ENCODE assay signal across 14 mouse cellular contexts in genomic region chr1:64779415-64779814, GRCm38 (mm10). TPM values are rescaled to one million over a fixed set of nuclear protein-coding genes. Genes with fewer than 3 reads are reported as not detected.
A peak's percentile ranks its signal among the peaks of the same experiment; 100 is the strongest.
DNase-seq lines count a peak whose midpoint lies in the region; ATAC-seq lines count a peak whose summit lies in the region.
"Had no signal": no experiment of that assay in that cellular context is flagged by ENCODE, and none has a peak within 500 bp of the region (broad histone marks: within the 10 kb centered on the region; RNA-seq: fewer than 3 reads in every experiment).

No protein-coding gene starts in this region.

- no peak overlapping the region for H3K4me2 ChIP-seq in heart, embryonic 11.5 days
- peak overlapping the region; percentile 48 for H3K4me2 ChIP-seq in forebrain, embryonic 13.5 days
- peak overlapping the region; percentile 47 for H3K4me2 ChIP-seq in hindbrain, embryonic 16.5 days (ENCODE audit: low read length)
- peak overlapping the region; percentile 36 for H3K4me2 ChIP-seq in neural tube, embryonic 13.5 days
- H3K4me2 ChIP-seq: limb, embryonic 12.5 days had no signal

- no peaks in the 10 kb centered on the region for H3K36me3 ChIP-seq in heart, embryonic 11.5 days (ENCODE audit: control insufficient read depth, insufficient read depth, low read length)
- H3K36me3 ChIP-seq in forebrain, embryonic 13.5 days (ENCODE audit: poor library complexity, severe bottlenecking) = no peaks in the 10 kb centered on the region
- H3K36me3 ChIP-seq in hindbrain, embryonic 16.5 days (ENCODE audit: control insufficient read depth, insufficient read depth, low read length) = no peaks in the 10 kb centered on the region
- H3K36me3 ChIP-seq in neural tube, embryonic 13.5 days = no peaks in the 10 kb centered on the region
- H3K36me3 ChIP-seq: limb, embryonic 12.5 days had no signal

- no peak overlapping the region for H3K4me3 ChIP-seq in heart, embryonic 11.5 days (ENCODE audit: low read depth, low read length)
- peak overlapping the region; percentile 1; the same call in 1 of the 2 replicates for H3K4me3 ChIP-seq in forebrain, embryonic 13.5 days
- no peak overlapping the region for H3K4me3 ChIP-seq in hindbrain, embryonic 16.5 days (ENCODE audit: low read length)
- H3K4me3 ChIP-seq in neural tube, embryonic 13.5 days = no peak overlapping the region
- H3K4me3 ChIP-seq: limb, embryonic 12.5 days had no signal

- H3K27ac ChIP-seq in heart, embryonic 11.5 days (ENCODE audit: low read depth, low read length) = no peak overlapping the region
- no peak overlapping the region; the same call in 1 of the 2 replicates for H3K27ac ChIP-seq in forebrain, embryonic 13.5 days
- H3K27ac ChIP-seq in hindbrain, embryonic 16.5 days (ENCODE audit: low read depth, low read length) = no peak overlapping the region
- H3K27ac ChIP-seq in neural tube, embryonic 13.5 days (replicated peaks) = no peak overlapping the region
- H3K27ac ChIP-seq: limb, embryonic 12.5 days had no signal

- no peaks in the 10 kb centered on the region for H3K4me1 ChIP-seq in heart, embryonic 11.5 days (ENCODE audit: control insufficient read depth, insufficient read depth, low read length)
- peaks cover 24% of the 10 kb centered on the region for H3K4me1 ChIP-seq in forebrain, embryonic 13.5 days
- H3K4me1 ChIP-seq in hindbrain, embryonic 16.5 days (ENCODE audit: control insufficient read depth, insufficient read depth, low read depth, low read length) = peaks cover 4% of the 10 kb centered on the region
- peaks cover 12% of the 10 kb centered on the region for H3K4me1 ChIP-seq in neural tube, embryonic 13.5 days (replicated peaks)

- H3K9me3 ChIP-seq in heart, embryonic 11.5 days (replicated peaks; ENCODE audit: control insufficient read depth, low read length) = no peaks in the 10 kb centered on the region
- H3K9me3 ChIP-seq in forebrain, embryonic 13.5 days (replicated peaks) = no peaks in the 10 kb centered on the region
- no peaks in the 10 kb centered on the region for H3K9me3 ChIP-seq in hindbrain, embryonic 16.5 days (ENCODE audit: control insufficient read depth, low read length)
- H3K9me3 ChIP-seq in neural tube, embryonic 13.5 days = no peaks in the 10 kb centered on the region
- H3K9me3 ChIP-seq: limb, embryonic 12.5 days had no signal

- 73% methylated on average over 5 of the region's 5 CpGs for WGBS in heart, embryonic 11.5 days (ENCODE audit: insufficient replicate concordance)
- 1% methylated on average over 5 of the region's 5 CpGs for WGBS in forebrain, embryonic 13.5 days
- WGBS in hindbrain, embryonic 16.5 days = 12% methylated on average over 5 of the region's 5 CpGs
- WGBS in neural tube, embryonic 13.5 days = 13% methylated on average over 5 of the region's 5 CpGs

- no peak overlapping the region for H3K9ac ChIP-seq in heart, embryonic 11.5 days (ENCODE audit: low read depth, low read length)
- peak overlapping the region; percentile 26; the same call in 1 of the 2 replicates for H3K9ac ChIP-seq in forebrain, embryonic 13.5 days
- H3K9ac ChIP-seq in hindbrain, embryonic 16.5 days (ENCODE audit: low read depth, low read length) = no peak overlapping the region
- no peak overlapping the region for H3K9ac ChIP-seq in neural tube, embryonic 13.5 days
- H3K9ac ChIP-seq: limb, embryonic 12.5 days; liver, postnatal 0 days had no signal

- H3K27me3 ChIP-seq in heart, embryonic 11.5 days (ENCODE audit: control insufficient read depth, insufficient read depth, low read length) = no peaks in the 10 kb centered on the region
- peaks cover 85% of the 10 kb centered on the region for H3K27me3 ChIP-seq in forebrain, embryonic 13.5 days
- H3K27me3 ChIP-seq in hindbrain, embryonic 16.5 days (replicated peaks; ENCODE audit: control insufficient read depth, insufficient read depth, low read length) = no peaks in the 10 kb centered on the region
- H3K27me3 ChIP-seq in neural tube, embryonic 13.5 days = no peaks in the 10 kb centered on the region; the same call in none of the 2 replicates
- H3K27me3 ChIP-seq: limb, embryonic 12.5 days had no signal

- peak; percentile 78 for DNase-seq in heart, adult 11 months
- no peak for DNase-seq in gastrocnemius, postnatal 14 days
- no peak for DNase-seq in left cerebral cortex, postnatal 4 days
- DNase-seq: cerebellum, postnatal 14 days; liver, postnatal 0 days; right cerebral cortex, postnatal 25 days; thymus, postnatal 14 days had no signal

- intact Hi-C loops in gastrocnemius, postnatal 14 days (cut with DNase I; ENCODE audit: low total_unique reads) = no loop called here
- intact Hi-C loops in left cerebral cortex, postnatal 4 days (cut with DNase I) = no loop called here

- ATAC-seq in heart, embryonic 11.5 days (replicated peaks; ENCODE audit: insufficient number of reproducible peaks, low FRiP score, low TSS enrichment) = no peak
- ATAC-seq in forebrain, embryonic 13.5 days = peak; percentile 70; the same call in 1 of the 2 replicates
- ATAC-seq in hindbrain, embryonic 16.5 days = no peak
- no peak for ATAC-seq in neural tube, embryonic 13.5 days (ENCODE audit: low read depth)
- ATAC-seq in granulocyte monocyte progenitor cell, adult 5-6 weeks (replicated peaks; ENCODE audit: poor library complexity, severe bottlenecking) = no peak; the same call in 1 of the 2 replicates
- ATAC-seq: inflammation-experienced regulatory T-cells, adult 6 months; liver, postnatal 0 days had no signal

RNA-seq across cellular contexts. Expression of gene Fzd5, which starts 41.9 kb away (rescaled TPM):
- 1.4 and 2.2 TPM in 2 replicates for polyA plus RNA-seq in heart, embryonic 11.5 days (2014; fragmentation: Nextera tagmentation; extraction: Ambion mirVana)
- 0.56 and 0.65 TPM in 2 replicates for polyA plus RNA-seq in forebrain, embryonic 13.5 days (2015; fragmentation: Nextera tagmentation; extraction: Ambion mirVana)
- 0.21 and 0.27 TPM in 2 replicates for polyA plus RNA-seq in hindbrain, embryonic 16.5 days (2015; fragmentation: Nextera tagmentation; extraction: Ambion mirVana)
- 0.20 and 0.21 TPM in 2 replicates for polyA plus RNA-seq in neural tube, embryonic 13.5 days (2015; fragmentation: Nextera tagmentation; extraction: Ambion mirVana)
- total RNA-seq in gastrocnemius, postnatal 14 days (2021) = 1 to 10 TPM; 1.6 to 1.8 TPM
- total RNA-seq in granulocyte monocyte progenitor cell, adult 5-6 weeks (2014; fragmentation: Nextera tagmentation) = 1.2 and 1.6 TPM in 2 replicates
- 1.1 and 1.2 TPM in 2 replicates for total RNA-seq in granulocyte monocyte progenitor cell, adult 5-6 weeks (2017)
- total RNA-seq in left cerebral cortex, postnatal 4 days (2021) = 1 to 10 TPM; 1.0 to 1.1 TPM
